Comparison of ENCODE assay signal across 8 mouse cellular contexts in genomic region chr2:155751014-155751786, GRCm38 (mm10). TPM values are rescaled to one million over a fixed set of nuclear protein-coding genes. Genes with fewer than 3 reads are reported as not detected.
DNase-seq lines count a peak whose midpoint lies in the region; ATAC-seq lines count a peak whose summit lies in the region.
"Had no signal": no experiment of that assay in that cellular context is flagged by ENCODE, and none has a peak within 500 bp of the region (broad histone marks: within the 10 kb centered on the region; RNA-seq: fewer than 3 reads in every experiment).

Gene Procr (plus strand): TSS chr2:155751117.

- H3K4me2 ChIP-seq in embryonic facial prominence, embryonic 12.5 days (replicated peaks), result peak within 1 kb of the TSS; percentile 73
- peak within 1 kb of the TSS; percentile 64 for H3K4me2 ChIP-seq in heart, embryonic 11.5 days
- H3K4me2 ChIP-seq in kidney, embryonic 14.5 days (replicated peaks; ENCODE audit: low read depth, low read length), result peak within 1 kb of the TSS; percentile 69
- H3K4me2 ChIP-seq in stomach, embryonic 15.5 days, result peak within 1 kb of the TSS; percentile 59

- peak within 1 kb of the TSS; percentile 33 for H3K4me3 ChIP-seq in embryonic facial prominence, embryonic 12.5 days
- H3K4me3 ChIP-seq in heart, embryonic 11.5 days (ENCODE audit: low read depth, low read length), result peak within 1 kb of the TSS; percentile 35
- peak within 1 kb of the TSS; percentile 29 for H3K4me3 ChIP-seq in kidney, embryonic 14.5 days (ENCODE audit: low read length)
- peak within 1 kb of the TSS; percentile 38 for H3K4me3 ChIP-seq in stomach, embryonic 15.5 days (replicated peaks)

- 0 out of 2 replicates have a peak, but pooled peaks cover 2% of the 10 kb centered on the region for H3K27me3 ChIP-seq in embryonic facial prominence, embryonic 12.5 days
- H3K27me3 ChIP-seq in heart, embryonic 11.5 days (ENCODE audit: control insufficient read depth, insufficient read depth, low read length), result peaks cover 7% of the 10 kb centered on the region; the same call in 1 of the 2 replicates
- H3K27me3 ChIP-seq in kidney, embryonic 14.5 days (ENCODE audit: control insufficient read depth, insufficient read depth, low read length), result no peaks in the 10 kb centered on the region
- no peaks in the 10 kb centered on the region for H3K27me3 ChIP-seq in stomach, embryonic 15.5 days (replicated peaks)

- H3K9ac ChIP-seq in embryonic facial prominence, embryonic 12.5 days, result peak within 1 kb of the TSS; percentile 35
- H3K9ac ChIP-seq in heart, embryonic 11.5 days (ENCODE audit: low read depth, low read length), result peak within 1 kb of the TSS; percentile 50; the same call in 1 of the 2 replicates
- peak within 1 kb of the TSS; percentile 28 for H3K9ac ChIP-seq in kidney, embryonic 14.5 days (ENCODE audit: low read depth, low read length)
- H3K9ac ChIP-seq in stomach, embryonic 15.5 days, result peak within 1 kb of the TSS; percentile 4; the same call in 1 of the 2 replicates

- no peaks in the 10 kb centered on the region for H3K36me3 ChIP-seq in embryonic facial prominence, embryonic 12.5 days
- H3K36me3 ChIP-seq in heart, embryonic 11.5 days (ENCODE audit: control insufficient read depth, insufficient read depth, low read length), result no peaks in the 10 kb centered on the region
- no peaks in the 10 kb centered on the region for H3K36me3 ChIP-seq in kidney, embryonic 14.5 days (ENCODE audit: control insufficient read depth, insufficient read depth, low read length)
- H3K36me3 ChIP-seq in stomach, embryonic 15.5 days, result no peaks in the 10 kb centered on the region

- no peak within 1 kb of the TSS for H3K27ac ChIP-seq in embryonic facial prominence, embryonic 12.5 days
- H3K27ac ChIP-seq in heart, embryonic 11.5 days (ENCODE audit: low read depth, low read length), result no peak within 1 kb of the TSS
- no peak within 1 kb of the TSS for H3K27ac ChIP-seq in kidney, embryonic 14.5 days (ENCODE audit: low read depth, low read length)
- 0 out of 2 replicates have a peak within 1 kb of the TSS, but pooled peaks have one; percentile 5 for H3K27ac ChIP-seq in stomach, embryonic 15.5 days

- H3K4me1 ChIP-seq in embryonic facial prominence, embryonic 12.5 days, result 0 out of 2 replicates have a peak, but pooled peaks cover 5% of the 10 kb centered on the region
- no peaks in the 10 kb centered on the region; the same call in 1 of the 2 replicates for H3K4me1 ChIP-seq in heart, embryonic 11.5 days (ENCODE audit: control insufficient read depth, insufficient read depth, low read length)
- H3K4me1 ChIP-seq in kidney, embryonic 14.5 days (ENCODE audit: control insufficient read depth, insufficient read depth, low read length), result no peaks in the 10 kb centered on the region
- H3K4me1 ChIP-seq in stomach, embryonic 15.5 days, result peaks cover 5% of the 10 kb centered on the region

- 0 out of 2 replicates have a peak, but pooled peaks have one; percentile 10 for ATAC-seq in embryonic facial prominence, embryonic 12.5 days (ENCODE audit: insufficient number of reproducible peaks, insufficient read depth, low FRiP score, low TSS enrichment)
- 0 out of 2 replicates have a peak, but pooled peaks have one; percentile 57 for ATAC-seq in heart, embryonic 11.5 days (replicated peaks; ENCODE audit: insufficient number of reproducible peaks, low FRiP score, low TSS enrichment)
- peak; percentile 69 for ATAC-seq in kidney, embryonic 14.5 days (ENCODE audit: low FRiP score, low TSS enrichment)
- peak; percentile 65 for ATAC-seq in stomach, embryonic 15.5 days (ENCODE audit: insufficient read depth, low FRiP score, low read depth)

- H3K9me3 ChIP-seq in embryonic facial prominence, embryonic 12.5 days, result no peaks in the 10 kb centered on the region
- no peaks in the 10 kb centered on the region for H3K9me3 ChIP-seq in heart, embryonic 11.5 days (replicated peaks; ENCODE audit: control insufficient read depth, low read length)
- H3K9me3 ChIP-seq in kidney, embryonic 14.5 days (ENCODE audit: control insufficient read depth, low read length), result no peaks in the 10 kb centered on the region
- no peaks in the 10 kb centered on the region for H3K9me3 ChIP-seq in stomach, embryonic 15.5 days

- peak; percentile 66 for DNase-seq in adrenal gland, adult 8-10 months
- peak; percentile 56 for DNase-seq in lung, postnatal 14 days
- DNase-seq in spleen, adult 12 weeks (ENCODE audit: low spot score), result no peak

- WGBS in embryonic facial prominence, embryonic 12.5 days, result 2% methylated on average over 25 of the region's 25 CpGs
- WGBS in heart, embryonic 11.5 days (ENCODE audit: insufficient replicate concordance), result 2% methylated on average over 25 of the region's 25 CpGs
- WGBS in kidney, embryonic 14.5 days, result 2% methylated on average over 25 of the region's 25 CpGs
- 2% methylated on average over 25 of the region's 25 CpGs for WGBS in stomach, embryonic 15.5 days

RNA-seq across cellular contexts. Expression of gene Procr, which starts in this region (rescaled TPM):
- total RNA-seq in adrenal gland, adult 8-10 months (2022), result 10 to 100 TPM; 26.6 to 47.2 (median 39.0) TPM
- polyA plus RNA-seq in embryonic facial prominence, embryonic 12.5 days (2016; fragmentation: Nextera tagmentation; extraction: Ambion mirVana), result 3.6 TPM in 2 replicates
- 8.6 and 9.2 TPM in 2 replicates for polyA plus RNA-seq in heart, embryonic 11.5 days (2014; fragmentation: Nextera tagmentation; extraction: Ambion mirVana)
- 7.7 and 8.2 TPM in 2 replicates for polyA plus RNA-seq in kidney, embryonic 14.5 days (2014; fragmentation: Nextera tagmentation; extraction: Ambion mirVana)
- 18.3 and 18.9 TPM in 2 replicates for polyA plus RNA-seq in stomach, embryonic 15.5 days (2015; fragmentation: Nextera tagmentation; extraction: Ambion mirVana)
- total RNA-seq: neutrophil, adult 5-6 weeks had no signal

Comparison
In these comparisons a context has a peak if more than half of its experiments do, and no peak if none do; other contexts are left out.
1. ATAC-seq: peak in every context shown above with its lines; median percentile 69 in kidney, embryonic 14.5 days; 65 in stomach, embryonic 15.5 days; 57 in heart, embryonic 11.5 days; 10 in embryonic facial prominence, embryonic 12.5 days.